Mouse (Mus musculus) embryonic stem cell, embryonic (primary cell): ENCODE measurements around the gene Nckap5l.

Experiments
- CTCF ChIA-PET, 4 experiments: fragments of 300-600 bp in 2 of 4; fragments of 350-600 bp in 2 of 4; sonication (Branson Sonifier 250); formaldehyde crosslinking; loops; one replicate each; lab custom pipeline; 2022; ENCODE audit warnings: inconsistent platforms in 2 of 4; lab: Charles Lee
- POLR2A ChIA-PET, 4 experiments: fragments of 300-600 bp in 2 of 4; fragments of 350-600 bp in 2 of 4; sonication (Branson Sonifier 250); formaldehyde crosslinking; loops; one replicate each; lab custom pipeline; 2022; ENCODE audit warnings: antibody characterized with exemption in 4 of 4, inconsistent platforms in 1 of 4; lab: Charles Lee

The Nckap5l gene

DNA sequence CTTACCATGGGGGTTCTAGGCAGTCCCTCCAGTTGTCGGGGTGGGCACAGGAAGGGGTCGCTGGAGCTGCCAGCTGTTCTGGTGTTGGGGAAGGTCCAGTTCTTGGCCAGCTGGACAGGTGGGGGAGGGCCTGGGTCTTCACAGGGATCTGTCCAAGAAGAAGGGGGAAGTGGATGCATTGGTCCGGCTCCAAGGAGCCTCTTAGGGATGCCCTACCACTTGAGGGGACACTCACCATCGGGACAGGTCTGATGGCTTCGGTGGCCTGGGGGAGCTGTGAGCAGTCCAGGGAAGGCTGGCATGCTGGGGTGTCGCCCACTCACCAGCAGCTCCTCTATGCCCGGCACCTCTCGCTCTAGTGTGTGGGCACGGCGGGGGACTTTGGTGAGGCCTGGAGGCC, 34.4 kb downstream of the Nckap5l start:
- ChIA-PET CTCF (interaction anchor here in 3 of 4 experiments (0.5 to 1.1 kb wide), 3 partner anchors 11 to 62 kb away, joined by 3 to 6 read pairs (median 3); no protein-coding TSS in a partner anchor), POLR2A (interaction anchor here in 3 of 4 experiments (0.6 to 4.1 kb wide), 6 partner anchors 14 to 450 kb away, joined by 3 to 19 read pairs (median 8); partner anchors contain the start of genes Nckap5l (in 1 of the 3) and Tmbim6 (in 1 of the 3))

DNA sequence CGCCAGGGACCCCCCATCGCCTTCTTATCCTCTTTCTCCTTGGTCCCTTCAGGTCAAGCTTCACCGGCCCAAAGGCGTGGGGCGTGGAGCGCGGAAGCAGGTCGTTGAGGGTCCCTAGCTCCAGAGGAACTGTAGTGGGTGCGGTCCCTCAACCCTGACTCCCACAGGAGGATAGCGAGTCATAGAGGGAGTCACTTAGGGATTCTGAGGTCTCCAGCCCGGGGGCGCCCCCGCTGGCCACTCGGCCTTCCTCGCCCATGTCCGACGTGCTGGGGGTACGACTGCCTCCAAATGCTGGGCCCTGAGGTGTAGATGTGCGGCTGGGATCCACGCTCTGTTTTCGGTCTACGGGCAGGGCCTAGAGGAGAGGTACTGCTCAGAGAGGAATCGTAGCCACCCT, 35.0 kb downstream of the Nckap5l start:
- ChIA-PET CTCF (interaction anchor here in 2 of 4 experiments (1.1 to 1.5 kb wide), 3 partner anchors 11 to 30 kb away, joined by 3 read pairs; no protein-coding TSS in a partner anchor), POLR2A (interaction anchor here in 3 of 4 experiments (0.6 to 4.1 kb wide), 8 partner anchors 15 to 469 kb away, joined by 3 to 19 read pairs (median 6); partner anchors contain the start of genes Nckap5l (in 1 of the 3), Tmbim6 (in 1 of the 3) and Tuba1a (in 1 of the 3))

DNA sequence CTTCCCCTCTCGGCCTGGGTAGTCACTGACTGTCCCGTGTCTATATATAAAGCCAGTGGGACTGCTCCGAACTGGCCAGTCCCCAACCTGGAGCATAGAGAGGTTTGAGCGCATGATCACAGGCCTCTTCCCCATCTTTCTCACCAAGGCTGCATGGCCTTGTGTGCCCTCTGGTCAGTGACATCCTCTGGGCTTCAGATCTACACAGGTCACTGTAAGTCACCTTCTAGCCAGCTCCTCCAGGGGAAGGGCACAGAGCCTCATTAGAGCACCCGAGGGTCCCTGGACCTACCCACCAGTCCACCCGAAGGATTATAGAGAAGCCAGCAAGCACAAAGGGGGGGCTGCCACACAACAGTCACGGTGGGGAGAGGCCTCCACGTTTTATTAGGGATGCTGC, 35.9 kb downstream of the Nckap5l start:
- POLR2A ChIA-PET, result interaction anchor here (1.0 to 4.1 kb wide), 25 partner anchors 8 to 392 kb away, joined by 3 to 19 read pairs (median 6); partner anchors contain the start of genes Tmbim6 (in 3 of the 4), Nckap5l (in 2 of the 4), Bcdin3d (in 1 of the 4) and Tuba1c (in 1 of the 4)
- CTCF ChIA-PET, result interaction anchor here in 2 of 4 experiments (0.6 to 2.5 kb wide), 4 partner anchors 10 to 155 kb away, joined by 3 to 13 read pairs (median 4); no protein-coding TSS in a partner anchor

DNA sequence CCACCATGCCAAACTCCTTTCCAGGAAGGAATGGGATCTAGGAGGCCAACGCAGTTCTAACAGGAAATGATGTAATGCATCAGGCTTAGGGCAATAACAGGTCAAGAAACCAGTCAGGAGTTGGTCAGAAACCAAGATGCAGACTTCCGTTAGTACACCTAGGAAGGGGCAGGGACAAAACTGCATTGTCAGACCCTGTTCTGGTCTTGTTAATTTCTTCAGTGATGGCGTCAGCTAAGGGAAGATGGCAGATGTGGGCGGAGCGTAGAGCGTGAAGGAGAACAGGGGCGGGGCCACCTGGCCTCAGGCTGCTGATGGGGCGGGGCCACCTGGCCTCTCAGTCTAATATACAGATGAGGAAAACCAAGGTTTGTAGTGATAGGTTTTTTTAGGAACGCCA, 36.4 kb downstream of the Nckap5l start:
- POLR2A ChIA-PET, result interaction anchor here (0.6 to 4.1 kb wide), 38 partner anchors 9 to 624 kb away, joined by 3 to 19 read pairs (median 4); partner anchors contain the start of genes Tmbim6 (in 3 of the 4), Nckap5l (in 2 of the 4), Bcdin3d (in 1 of the 4) and Cox14 (in 1 of the 4)
- CTCF ChIA-PET, result interaction anchor here in 2 of 4 experiments (0.6 to 2.5 kb wide), 7 partner anchors 10 to 395 kb away, joined by 3 to 13 read pairs (median 4); no protein-coding TSS in a partner anchor

DNA sequence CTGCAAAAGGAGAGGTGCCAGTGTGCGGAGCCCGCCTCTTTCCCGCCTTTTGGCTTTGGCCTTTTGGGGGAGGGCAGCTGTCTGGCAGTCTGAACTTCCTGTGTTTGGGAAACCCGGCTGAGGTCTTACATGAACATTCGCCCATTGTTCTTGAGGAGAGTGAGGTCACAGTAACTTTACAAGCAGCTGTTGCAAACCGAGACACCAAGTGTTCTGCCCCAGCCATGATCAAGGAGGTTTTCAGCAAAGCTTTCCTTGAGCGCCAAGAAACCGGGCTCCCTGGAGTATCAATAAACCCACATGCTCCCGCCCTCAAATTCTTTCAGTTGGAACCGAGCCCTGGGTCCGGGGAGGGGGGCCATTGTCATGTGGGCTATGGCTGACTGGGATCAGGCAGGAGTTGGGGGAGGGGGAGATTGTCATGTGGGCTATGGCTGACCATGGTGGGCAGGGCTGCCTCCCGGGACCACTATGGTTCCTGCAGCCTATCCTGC, 37.0 kb downstream of the Nckap5l start:
- POLR2A ChIA-PET, result interaction anchor here (0.6 to 4.1 kb wide), 50 partner anchors 9 to 677 kb away, joined by 3 to 19 read pairs (median 4); partner anchors contain the start of genes Tmbim6 (in 3 of the 4), Nckap5l (in 2 of the 4), Bcdin3d (in 1 of the 4) and Cox14 (in 1 of the 4)
- CTCF ChIA-PET, result interaction anchor here in 3 of 4 experiments (0.7 to 2.5 kb wide), 10 partner anchors 13 to 394 kb away, joined by 3 to 13 read pairs (median 4); no protein-coding TSS in a partner anchor

DNA sequence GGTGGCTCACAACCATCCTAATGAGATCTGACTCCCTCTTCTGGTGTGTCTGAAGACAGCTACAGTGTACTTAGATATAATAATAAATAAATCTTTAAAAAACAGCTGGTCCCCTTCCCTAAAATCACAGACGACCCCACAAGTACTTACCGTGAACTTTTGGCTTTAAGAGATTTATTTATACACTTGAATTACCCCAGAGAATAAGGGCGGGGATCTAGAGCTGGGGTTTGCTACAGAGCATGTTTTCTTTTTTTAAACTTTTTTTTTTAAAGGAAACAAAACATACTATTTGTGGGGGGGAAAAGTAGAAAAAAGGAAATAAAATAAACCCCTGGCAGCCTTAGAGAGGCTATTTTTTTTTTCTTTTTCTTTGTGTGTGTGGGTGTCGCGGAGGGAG, 37.4 kb downstream of the Nckap5l start:
- CTCF ChIA-PET, result interaction anchor here in 3 of 4 experiments (0.6 to 2.5 kb wide), 13 partner anchors 13 to 394 kb away, joined by 3 to 13 read pairs (median 4); no protein-coding TSS in a partner anchor
- POLR2A ChIA-PET, result interaction anchor here in 3 of 4 experiments (0.6 to 4.1 kb wide), 40 partner anchors 9 to 389 kb away, joined by 3 to 19 read pairs (median 4); partner anchors contain the start of genes Nckap5l (in 2 of the 3), Tmbim6 (in 2 of the 3), Bcdin3d (in 1 of the 3) and Cox14 (in 1 of the 3)

DNA sequence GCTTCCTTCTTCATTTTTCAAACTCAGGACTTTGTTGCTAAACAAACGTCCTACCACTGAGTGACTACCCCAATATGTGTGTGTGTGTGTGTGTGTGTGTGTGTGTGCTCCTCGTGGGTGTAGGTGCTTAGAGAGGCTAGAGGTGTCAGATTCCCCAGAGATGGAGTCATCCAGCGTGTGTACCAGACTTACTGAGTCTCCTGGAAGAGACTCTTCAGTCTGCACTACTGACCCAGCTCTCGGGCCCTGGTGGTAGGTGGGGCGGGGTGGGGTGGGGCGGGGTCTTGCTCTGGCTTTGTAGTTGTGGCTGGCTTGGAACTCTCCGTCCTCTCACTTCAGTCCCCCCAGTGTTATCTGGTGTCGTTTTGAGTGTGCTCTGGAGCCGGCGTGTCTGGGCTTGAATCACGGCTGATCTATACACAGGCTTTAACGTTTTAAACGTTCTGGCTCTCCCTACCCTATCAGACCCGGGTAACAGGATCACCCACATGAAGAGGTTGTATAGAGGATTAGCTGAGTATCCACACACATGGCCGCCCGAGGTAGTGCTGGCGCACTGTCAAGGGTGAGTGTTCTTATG, 39.8 kb downstream of the Nckap5l start:
- CTCF ChIA-PET, result interaction anchor here in 3 of 4 experiments (0.6 to 5.7 kb wide), 15 partner anchors 9 to 711 kb away, joined by 3 to 92 read pairs (median 4); partner anchors contain the start of gene Tmbim6 (in 1 of the 3)

DNA sequence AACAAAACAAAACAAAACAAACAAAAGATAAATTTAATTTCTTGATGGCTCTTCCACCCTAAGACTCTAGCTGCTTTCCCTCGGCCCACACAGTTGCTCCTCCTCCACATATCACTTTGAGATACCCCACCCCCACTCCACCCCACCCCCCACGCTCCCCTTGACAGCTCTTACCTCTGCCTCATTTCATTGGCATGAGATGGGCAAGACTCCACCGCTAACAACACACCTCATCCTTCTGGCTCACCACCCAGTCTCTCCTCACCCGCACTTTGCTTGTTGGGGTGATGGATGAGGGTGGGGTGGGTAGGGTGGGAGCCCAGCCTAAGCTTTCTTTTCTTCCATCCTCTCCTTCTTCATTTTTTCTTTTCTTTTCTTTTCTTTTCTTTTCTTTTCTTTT, 40.6 kb downstream of the Nckap5l start:
- ChIA-PET POLR2A (interaction anchor here (0.5 to 1.8 kb wide), 21 partner anchors 10 to 410 kb away, joined by 3 to 6 read pairs (median 3); partner anchors contain the start of gene Troap (in 1 of the 4)), CTCF (interaction anchor here (0.5 to 5.7 kb wide), 68 partner anchors 9 to 1079 kb away, joined by 3 to 92 read pairs (median 4); partner anchors contain the start of genes Tmbim6 (in 4 of the 4), Bcdin3d (in 2 of the 4), Asic1 (in 1 of the 4) and Cox14 (in 1 of the 4))

More for the DNA sequence above, 39.8 kb downstream of the Nckap5l start:
- POLR2A ChIA-PET, result interaction anchor here in 3 of 4 experiments (0.7 to 1.5 kb wide), 8 partner anchors 25 to 1204 kb away, joined by 3 to 7 read pairs (median 3); partner anchors contain the start of genes Nckap5l (in 1 of the 3), Tmbim6 (in 1 of the 3) and Troap (in 1 of the 3)

DNA sequence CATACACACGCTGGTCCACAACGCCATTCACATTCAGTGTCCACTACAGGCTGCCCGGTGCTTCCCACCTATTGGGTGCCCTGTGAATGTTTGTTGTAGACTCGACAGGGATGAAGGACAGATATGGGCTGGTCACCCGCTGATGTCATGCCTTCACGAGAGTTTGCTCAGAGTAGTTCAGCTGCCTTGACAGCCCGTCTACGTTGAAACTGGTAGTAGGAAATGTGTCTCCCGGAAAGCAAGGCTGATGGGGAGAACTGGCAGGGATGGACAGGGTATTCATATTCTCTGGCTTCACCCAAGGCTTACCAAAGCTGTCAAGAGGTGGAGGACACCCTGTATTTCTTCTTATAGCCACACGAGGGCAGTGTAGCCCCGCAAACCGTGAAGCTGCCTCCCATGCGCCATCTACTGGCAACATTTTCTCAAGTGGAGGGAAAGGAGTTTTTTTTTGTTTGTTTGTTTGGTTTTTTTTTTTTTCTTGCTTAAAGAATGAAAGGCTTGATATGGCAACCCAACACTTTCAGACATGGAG, 41.1 kb downstream of the Nckap5l start:
- CTCF ChIA-PET, result interaction anchor here (0.5 to 5.7 kb wide), 95 partner anchors 9 to 1686 kb away, joined by 3 to 92 read pairs (median 4); partner anchors contain the start of genes Tmbim6 (in 4 of the 4), Bcdin3d (in 2 of the 4), Nckap5l (in 2 of the 4) and Asic1 (in 1 of the 4)
- POLR2A ChIA-PET, result interaction anchor here (0.5 to 1.8 kb wide), 24 partner anchors 9 to 933 kb away, joined by 3 to 6 read pairs (median 3); partner anchors contain the start of gene Troap (in 1 of the 4)

DNA sequence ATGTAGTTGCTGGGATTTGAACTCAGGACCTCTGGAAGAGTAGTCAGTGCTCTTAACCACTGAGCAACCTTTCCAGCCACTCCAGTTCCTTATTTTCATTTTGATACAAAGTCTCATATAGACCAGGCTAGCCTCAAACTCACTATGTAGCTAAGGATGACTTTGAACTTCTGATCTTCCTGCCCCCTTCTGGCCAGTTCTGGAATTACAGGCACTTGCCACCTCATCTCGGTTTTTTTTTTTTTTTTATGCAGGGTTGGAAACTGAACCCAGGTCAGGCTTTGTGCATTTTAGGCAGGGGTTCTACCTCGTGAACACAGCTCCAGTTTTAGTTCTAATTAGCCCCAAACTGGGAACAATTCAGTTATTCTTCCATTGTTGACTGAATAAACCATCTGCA, 41.8 kb downstream of the Nckap5l start:
- ChIA-PET CTCF (interaction anchor here (0.6 to 5.7 kb wide), 86 partner anchors 9 to 1686 kb away, joined by 3 to 92 read pairs (median 4); partner anchors contain the start of genes Tmbim6 (in 4 of the 4), Nckap5l (in 2 of the 4), Bcdin3d (in 1 of the 4) and Dnajc22 (in 1 of the 4)), POLR2A (interaction anchor here (0.6 to 1.8 kb wide), 22 partner anchors 9 to 934 kb away, joined by 3 to 8 read pairs (median 4); partner anchors contain the start of genes Tmbim6 (in 2 of the 4) and Aqp2 (in 1 of the 4))

DNA sequence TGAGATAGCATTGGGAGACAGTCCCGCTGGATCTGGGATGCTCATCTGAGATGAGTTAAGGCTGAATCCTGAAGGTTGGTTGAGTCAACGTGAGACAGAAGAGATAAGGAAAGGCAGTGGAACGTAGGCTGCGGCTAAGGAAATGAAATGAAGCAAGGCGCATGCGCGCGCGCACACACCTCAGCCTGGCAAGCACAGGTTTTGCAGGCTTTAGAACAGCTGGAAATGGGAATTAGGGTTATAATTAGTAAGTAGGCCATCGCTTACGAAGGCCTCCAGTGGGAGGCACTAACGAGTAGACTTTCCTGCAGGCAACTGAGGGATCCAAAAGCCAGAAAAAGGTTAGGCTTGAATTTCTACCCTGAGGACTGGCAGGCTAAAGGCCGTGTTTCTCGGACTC, 45.8 kb downstream of the Nckap5l start:
- ChIA-PET CTCF (interaction anchor here in 3 of 4 experiments (0.6 to 1.7 kb wide), 6 partner anchors 10 to 624 kb away, joined by 3 to 4 read pairs (median 3); partner anchors contain the start of gene Prpf40b (in 1 of the 3)), POLR2A (interaction anchor here in 2 of 4 experiments (0.6 to 4.2 kb wide), 7 partner anchors 9 to 406 kb away, joined by 3 to 14 read pairs (median 5); partner anchors contain the start of gene Bcdin3d (in 1 of the 2))

DNA sequence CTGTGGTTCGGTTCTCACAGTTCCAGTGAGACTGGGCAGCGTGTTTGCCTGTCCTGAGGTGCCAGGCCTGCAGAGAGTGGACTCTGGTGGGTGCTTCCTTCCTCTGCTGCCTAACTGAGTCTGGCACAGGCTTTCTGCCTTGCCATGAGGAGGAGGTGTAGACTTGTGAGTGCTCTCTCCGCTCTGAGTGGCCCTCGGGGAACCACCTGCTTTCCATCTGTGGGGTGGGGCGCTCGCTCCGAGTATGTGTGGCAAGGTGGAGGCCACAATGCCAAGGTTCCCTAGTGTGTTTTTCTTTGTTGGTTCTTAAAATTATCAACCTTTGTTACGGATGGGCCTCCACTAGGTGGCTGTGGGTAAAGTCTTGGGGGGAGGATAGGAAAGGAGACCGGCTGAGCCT, 48.7 kb downstream of the Nckap5l start:
- POLR2A ChIA-PET, result interaction anchor here in 2 of 4 experiments (0.6 to 6.4 kb wide), 6 partner anchors 9 to 68 kb away, joined by 3 to 31 read pairs (median 5); partner anchors contain the start of gene Tmbim6 (in 1 of the 2)
- CTCF ChIA-PET, result interaction anchor here in 1 of 4 experiments (0.6 to 2.4 kb wide), 2 partner anchors 62 to 408 kb away, joined by 3 to 7 read pairs; no protein-coding TSS in a partner anchor

DNA sequence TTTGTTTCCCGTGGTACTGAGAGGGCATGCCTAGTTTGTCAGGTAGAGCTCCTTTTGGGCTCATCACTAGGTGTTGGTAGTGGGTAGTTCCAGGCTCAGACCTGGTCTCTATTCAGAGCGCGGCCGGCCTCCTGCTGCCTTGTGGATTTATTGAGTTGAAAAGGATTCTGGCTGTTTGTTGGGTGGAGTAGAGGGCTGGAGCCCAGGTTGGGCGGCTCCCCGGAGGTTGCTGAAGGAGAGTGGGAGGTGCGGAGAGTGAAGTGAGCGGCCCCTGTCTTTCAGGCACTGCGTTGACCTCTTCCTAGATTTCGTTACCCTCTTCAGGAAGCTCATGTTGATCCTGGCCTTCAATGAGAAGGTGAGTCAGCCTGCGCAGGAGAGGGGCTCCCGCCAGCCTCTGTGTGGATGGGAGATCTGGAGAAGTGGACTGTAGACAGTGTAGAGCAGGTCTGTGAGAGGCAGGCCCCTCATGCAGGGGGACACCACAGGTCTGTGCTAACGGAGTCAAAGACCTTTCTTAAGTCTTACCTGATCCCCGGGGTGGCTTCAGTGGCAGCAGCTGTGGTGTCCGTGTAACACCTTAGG, 50.5 kb downstream of the Nckap5l start:
- CTCF ChIA-PET, result interaction anchor here (0.5 to 2.5 kb wide), 11 partner anchors 9 to 1545 kb away, joined by 3 to 12 read pairs (median 4); no protein-coding TSS in a partner anchor
- POLR2A ChIA-PET, result interaction anchor here in 3 of 4 experiments (0.6 to 6.4 kb wide), 13 partner anchors 9 to 377 kb away, joined by 3 to 31 read pairs (median 4); partner anchors contain the start of genes Tmbim6 (in 3 of the 3) and Tuba1c (in 1 of the 3)

DNA sequence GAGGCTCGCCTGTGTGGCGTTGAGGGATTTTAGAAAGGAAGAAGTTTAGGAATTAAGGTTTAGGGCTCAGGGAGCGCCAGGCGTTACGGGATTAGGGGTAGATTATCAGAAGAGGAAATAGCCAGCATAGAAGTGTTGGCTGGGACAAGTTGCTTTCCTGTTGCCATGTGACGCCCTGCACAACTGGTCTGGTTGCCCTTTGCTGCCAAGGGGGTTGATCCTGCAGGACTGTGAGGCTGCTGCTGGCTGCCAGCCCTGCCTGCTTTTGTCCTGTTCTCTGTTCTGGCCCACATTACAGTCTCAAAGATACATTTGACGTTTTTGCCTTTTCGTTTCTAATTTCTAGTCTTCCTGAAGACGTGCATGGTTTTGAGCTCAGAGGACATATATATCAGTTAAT, 52.4 kb downstream of the Nckap5l start:
- POLR2A ChIA-PET, result interaction anchor here in 3 of 4 experiments (0.5 to 6.4 kb wide), 7 partner anchors 9 to 246 kb away, joined by 3 to 31 read pairs (median 5); partner anchors contain the start of genes Tmbim6 (in 2 of the 3) and Racgap1 (in 1 of the 3)
- CTCF ChIA-PET, result interaction anchor here in 3 of 4 experiments (0.7 to 2.5 kb wide), 3 partner anchors 11 to 404 kb away, joined by 3 to 12 read pairs (median 4); no protein-coding TSS in a partner anchor

DNA sequence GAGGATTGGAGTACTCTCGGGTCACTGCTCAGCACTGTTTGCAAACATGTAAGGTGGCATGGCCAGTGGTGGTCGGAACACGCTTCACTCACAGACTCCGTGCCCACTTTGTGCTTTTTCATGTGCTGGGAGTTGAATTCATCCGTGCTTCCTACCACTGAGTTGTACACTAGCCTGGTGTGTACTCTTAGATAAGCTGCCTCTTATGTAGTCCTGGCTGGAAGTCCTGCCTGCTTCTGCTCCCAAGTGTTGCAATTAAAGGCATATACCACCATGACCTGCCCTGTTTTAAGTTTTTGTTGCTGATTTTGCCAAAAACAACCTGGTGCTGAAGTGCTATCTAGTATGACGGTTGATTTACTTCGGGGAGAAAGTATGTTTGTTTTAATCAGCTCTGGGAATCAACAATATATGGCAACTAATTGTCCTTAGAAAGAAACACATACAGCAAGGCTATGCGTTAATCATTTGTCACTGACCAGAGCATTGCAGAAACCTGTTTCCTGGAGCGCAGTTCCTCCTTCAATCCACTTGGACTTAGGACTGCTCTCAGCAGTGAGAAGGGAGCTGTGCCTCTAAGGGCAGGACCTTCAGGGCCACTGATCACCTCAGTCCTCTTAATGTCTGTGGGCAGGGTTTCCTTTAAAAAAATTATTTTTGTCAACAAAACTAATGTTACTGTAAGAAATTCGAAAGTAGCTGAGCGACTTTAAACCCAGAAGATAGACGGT, 54.2 kb downstream of the Nckap5l start:
- ChIA-PET CTCF (interaction anchor here in 1 of 4 experiments (0.9 to 1.0 kb wide), 2 partner anchors 12 to 67 kb away, joined by 4 read pairs; no protein-coding TSS in a partner anchor), POLR2A (interaction anchor here (0.5 to 4.1 kb wide), 10 partner anchors 10 to 363 kb away, joined by 3 to 24 read pairs (median 4); partner anchors contain the start of gene Tmbim6 (in 1 of the 4))
